Mouse (Mus musculus): ENCODE measurements around the gene Tet3. TPM values are rescaled to one million over a fixed set of nuclear protein-coding genes. Genes with fewer than 3 reads are reported as not detected.
A peak's percentile ranks its signal among the peaks of the same experiment; 100 is the strongest.
"Not testable (repeated sequence)": the region's sequence is repeated elsewhere in the genome, so short reads cannot be mapped to it uniquely, and the experiment has no call there.

Gene Tet3
- polyA plus RNA-seq, 1 experiment = 0.77 TPM

- no peaks in the 10 kb centered on the region for H3K9me3 ChIP-seq (ENCODE audit: control insufficient read depth, low read length)
- no peaks in the 10 kb centered on the region for H3K27me3 ChIP-seq (ENCODE audit: control insufficient read depth)
- peak overlapping the region; percentile 82 for H3K4me3 ChIP-seq (replicated peaks)
- no peak for TF ChIP-seq GATA1 (IDR thresholded peaks at IDR 0.05; ENCODE audit: low read length)
- H3K36me3 ChIP-seq (ENCODE audit: control insufficient read depth) = peaks cover 93% of the 10 kb centered on the region
- H3K4me1 ChIP-seq (ENCODE audit: control insufficient read depth) = peaks cover 90% of the 10 kb centered on the region
Observed at GRCm38 (mm10) chr6:83352666-83353410, 106.0 kb downstream of the Tet3 start.

GRCm38 (mm10) chr6:83351490-83352160 lies 107.3 kb downstream of the Tet3 start:
- H3K36me3 ChIP-seq (ENCODE audit: control insufficient read depth) = peaks cover 90% of the 10 kb centered on the region
- H3K4me1 ChIP-seq (ENCODE audit: control insufficient read depth) = peaks cover 88% of the 10 kb centered on the region
- H3K27me3 ChIP-seq (ENCODE audit: control insufficient read depth) = no peaks in the 10 kb centered on the region
- no peaks in the 10 kb centered on the region for H3K9me3 ChIP-seq (ENCODE audit: control insufficient read depth, low read length)
- peak overlapping the region; percentile 82 for H3K4me3 ChIP-seq (replicated peaks)
- TF ChIP-seq TAL1 (IDR thresholded peaks at IDR 0.05; ENCODE audit: low read length) (peak; percentile 99), GATA1 (IDR thresholded peaks at IDR 0.05; ENCODE audit: low read length) (peak; percentile 99)

GRCm38 (mm10) chr6:83350851-83351405 lies 108.0 kb downstream of the Tet3 start:
- H3K4me1 ChIP-seq (ENCODE audit: control insufficient read depth) = peaks cover 82% of the 10 kb centered on the region
- no peaks in the 10 kb centered on the region for H3K9me3 ChIP-seq (ENCODE audit: control insufficient read depth, low read length)
- TF ChIP-seq GATA1 (IDR thresholded peaks at IDR 0.05; ENCODE audit: low read length) (no peak), TAL1 (IDR thresholded peaks at IDR 0.05; ENCODE audit: low read length) (no peak)
- H3K36me3 ChIP-seq (ENCODE audit: control insufficient read depth) = peaks cover 85% of the 10 kb centered on the region
- H3K4me3 ChIP-seq (replicated peaks) = peak overlapping the region; percentile 82
- H3K27me3 ChIP-seq (ENCODE audit: control insufficient read depth) = no peaks in the 10 kb centered on the region

DNA sequence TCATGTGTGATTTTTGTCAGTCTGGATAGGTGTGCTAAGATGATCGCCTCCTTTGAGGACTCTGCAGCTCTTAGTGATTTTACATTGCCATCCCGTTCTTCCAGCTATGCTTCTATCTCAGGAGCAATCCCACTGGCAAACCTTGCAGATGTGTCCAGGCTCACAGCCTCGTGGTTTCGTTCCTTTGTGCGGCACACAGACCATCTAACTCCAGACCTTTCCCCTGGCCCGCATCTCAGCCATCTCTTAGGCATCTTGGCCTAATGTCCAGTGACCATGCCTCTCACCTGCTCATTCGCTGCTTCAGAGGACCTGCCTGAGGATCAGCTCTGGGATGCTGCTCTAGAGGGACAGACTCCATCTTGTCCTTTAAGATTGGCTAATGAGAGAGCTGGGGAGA lies 108.7 kb downstream of the Tet3 start:
- Histone ChIP-seq H3K4me1 (ENCODE audit: control insufficient read depth) (peaks cover 76% of the 10 kb centered on the region), H3K9me3 (ENCODE audit: control insufficient read depth, low read length) (no peaks in the 10 kb centered on the region), H3K36me3 (ENCODE audit: control insufficient read depth) (peaks cover 81% of the 10 kb centered on the region), H3K4me3 (replicated peaks) (peak overlapping the region; percentile 82), H3K27me3 (ENCODE audit: control insufficient read depth) (no peaks in the 10 kb centered on the region)
- no peak for TF ChIP-seq GATA1 (IDR thresholded peaks at IDR 0.05; ENCODE audit: low read length)
- no peak for TF ChIP-seq TAL1 (IDR thresholded peaks at IDR 0.05; ENCODE audit: low read length)

GRCm38 (mm10) chr6:83349274-83349958 lies 109.5 kb downstream of the Tet3 start:
- Histone ChIP-seq H3K27me3 (ENCODE audit: control insufficient read depth) (no peaks in the 10 kb centered on the region), H3K36me3 (ENCODE audit: control insufficient read depth) (peaks cover 78% of the 10 kb centered on the region), H3K4me3 (replicated peaks) (peak overlapping the region; percentile 82), H3K9me3 (ENCODE audit: control insufficient read depth, low read length) (no peaks in the 10 kb centered on the region), H3K4me1 (ENCODE audit: control insufficient read depth) (peaks cover 68% of the 10 kb centered on the region)
- TF ChIP-seq TAL1 (IDR thresholded peaks at IDR 0.05; ENCODE audit: low read length) = no peak
- TF ChIP-seq GATA1 (IDR thresholded peaks at IDR 0.05; ENCODE audit: low read length) = no peak

- H3K4me3 ChIP-seq (replicated peaks) = peak within 1 kb of the TSS; percentile 82
- TF ChIP-seq TAL1 (IDR thresholded peaks at IDR 0.05; ENCODE audit: low read length) = no peak
- no peak for TF ChIP-seq GATA1 (IDR thresholded peaks at IDR 0.05; ENCODE audit: low read length)
- peaks cover 64% of the 10 kb centered on the region for H3K4me1 ChIP-seq (ENCODE audit: control insufficient read depth)
- H3K36me3 ChIP-seq (ENCODE audit: control insufficient read depth) = peaks cover 78% of the 10 kb centered on the region
- H3K9me3 ChIP-seq (ENCODE audit: control insufficient read depth, low read length) = no peaks in the 10 kb centered on the region
- no peaks in the 10 kb centered on the region for H3K27me3 ChIP-seq (ENCODE audit: control insufficient read depth)
Observed at GRCm38 (mm10) chr6:83348873-83349272, 110.0 kb downstream of the Tet3 start, which contains the start of gene Bola3. Gene Bola3 (plus strand): TSS chr6:83349147.

DNA sequence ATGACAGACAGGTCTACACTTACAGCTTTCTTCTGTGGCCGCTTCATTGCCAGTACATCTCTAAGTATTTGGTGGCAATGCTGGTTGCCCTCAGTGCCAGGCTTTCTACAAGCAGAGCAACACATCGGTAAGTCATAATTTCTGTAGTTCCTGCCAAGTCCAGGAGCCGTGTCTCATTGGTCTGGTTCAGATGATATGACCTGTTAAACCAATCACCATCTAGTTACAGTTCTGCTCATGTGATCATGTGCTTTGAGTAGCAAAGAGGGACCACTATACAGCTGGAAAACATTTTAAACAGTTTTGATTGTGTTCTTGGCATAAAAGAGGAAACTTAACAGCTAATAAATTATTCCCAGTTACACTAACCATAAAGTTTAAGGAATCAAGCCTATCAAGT lies 111.0 kb downstream of the Tet3 start:
- Histone ChIP-seq H3K27me3 (ENCODE audit: control insufficient read depth) (no peaks in the 10 kb centered on the region), H3K36me3 (ENCODE audit: control insufficient read depth) (peaks cover 78% of the 10 kb centered on the region), H3K4me1 (ENCODE audit: control insufficient read depth) (peaks cover 55% of the 10 kb centered on the region), H3K4me3 (replicated peaks) (no peak overlapping the region), H3K9me3 (ENCODE audit: control insufficient read depth, low read length) (no peaks in the 10 kb centered on the region)
- TF ChIP-seq GATA1 (IDR thresholded peaks at IDR 0.05; ENCODE audit: low read length) (no peak), TAL1 (IDR thresholded peaks at IDR 0.05; ENCODE audit: low read length) (no peak)

- not testable (repeated sequence) for H3K4me3 ChIP-seq (replicated peaks); H3K27me3 ChIP-seq (ENCODE audit: control insufficient read depth); H3K9me3 ChIP-seq (ENCODE audit: control insufficient read depth, low read length)
- Histone ChIP-seq H3K36me3 (ENCODE audit: control insufficient read depth) (peaks cover 79% of the 10 kb centered on the region), H3K4me1 (ENCODE audit: control insufficient read depth) (peaks cover 29% of the 10 kb centered on the region)
Observed at GRCm38 (mm10) chr6:83345285-83345684, 113.6 kb downstream of the Tet3 start.

DNA sequence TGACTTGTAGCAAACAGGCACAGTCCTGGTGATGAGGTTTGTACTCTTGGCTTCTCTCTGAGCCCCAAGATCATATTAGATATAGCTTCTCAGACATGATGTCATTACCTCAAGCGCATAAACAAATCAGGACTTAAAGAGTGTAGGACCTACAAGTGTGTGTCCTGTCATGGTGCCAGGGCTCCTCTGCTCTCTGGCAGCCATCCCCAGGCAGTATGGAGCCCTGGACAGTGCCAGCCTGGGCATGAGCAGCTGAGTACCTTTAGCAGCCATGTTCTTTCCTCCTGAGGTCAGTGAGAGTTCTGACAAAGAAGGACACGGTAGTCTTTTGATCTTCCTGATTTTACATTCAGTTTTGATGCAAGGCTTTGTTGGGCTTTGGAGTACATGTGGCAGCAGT lies 115.9 kb downstream of the Tet3 start:
- no peaks in the 10 kb centered on the region for H3K27me3 ChIP-seq (ENCODE audit: control insufficient read depth)
- H3K4me3 ChIP-seq (replicated peaks) = no peak overlapping the region
- no peak for TF ChIP-seq GATA1 (IDR thresholded peaks at IDR 0.05; ENCODE audit: low read length)
- TF ChIP-seq TAL1 (IDR thresholded peaks at IDR 0.05; ENCODE audit: low read length) = no peak
- H3K9me3 ChIP-seq (ENCODE audit: control insufficient read depth, low read length) = no peaks in the 10 kb centered on the region
- H3K36me3 ChIP-seq (ENCODE audit: control insufficient read depth) = peaks cover 85% of the 10 kb centered on the region
- H3K4me1 ChIP-seq (ENCODE audit: control insufficient read depth) = peaks cover 11% of the 10 kb centered on the region
